Mouse (Mus musculus) lung, postnatal 14 days (tissue): Measurements from ENCODE around the gene Pds5b.
A peak's percentile ranks its signal among the peaks of the same experiment; 100 is the strongest.
"Not testable (repeated sequence)": the region's sequence is repeated elsewhere in the genome, so short reads cannot be mapped to it uniquely, and the experiment has no call there.

Source experiments
- DNase-seq: peaks from one replicate; pipeline ENCODE4 v3.0.0; 2021

Gene Pds5b

DNA sequence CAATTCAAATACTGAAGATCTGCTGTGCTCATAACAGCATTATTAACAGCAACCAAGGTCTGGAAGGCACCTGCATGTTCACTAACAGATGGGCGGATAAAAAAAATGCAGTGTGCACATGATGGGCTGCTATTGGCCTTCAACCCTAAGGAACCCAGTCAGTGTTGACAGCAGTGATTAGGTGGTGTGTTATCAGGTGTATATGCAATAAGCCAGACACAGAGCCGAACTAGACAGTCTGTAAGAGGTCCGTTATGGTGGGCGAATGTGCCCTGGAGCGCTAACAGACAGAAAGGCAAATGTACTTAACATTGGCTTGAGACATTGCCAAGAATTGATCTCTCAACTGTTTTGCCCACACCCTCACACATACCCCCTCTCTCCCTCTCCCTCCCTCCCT is 156.0 kb downstream of the Pds5b start:
- no peak for DNase-seq

- no peak for DNase-seq
Measured at GRCm38 (mm10) chr5:150830718-150831117, 157.2 kb downstream of the Pds5b start.

- no peak for DNase-seq
Measured at GRCm38 (mm10) chr5:150836782-150837181, 163.2 kb downstream of the Pds5b start.

DNA sequence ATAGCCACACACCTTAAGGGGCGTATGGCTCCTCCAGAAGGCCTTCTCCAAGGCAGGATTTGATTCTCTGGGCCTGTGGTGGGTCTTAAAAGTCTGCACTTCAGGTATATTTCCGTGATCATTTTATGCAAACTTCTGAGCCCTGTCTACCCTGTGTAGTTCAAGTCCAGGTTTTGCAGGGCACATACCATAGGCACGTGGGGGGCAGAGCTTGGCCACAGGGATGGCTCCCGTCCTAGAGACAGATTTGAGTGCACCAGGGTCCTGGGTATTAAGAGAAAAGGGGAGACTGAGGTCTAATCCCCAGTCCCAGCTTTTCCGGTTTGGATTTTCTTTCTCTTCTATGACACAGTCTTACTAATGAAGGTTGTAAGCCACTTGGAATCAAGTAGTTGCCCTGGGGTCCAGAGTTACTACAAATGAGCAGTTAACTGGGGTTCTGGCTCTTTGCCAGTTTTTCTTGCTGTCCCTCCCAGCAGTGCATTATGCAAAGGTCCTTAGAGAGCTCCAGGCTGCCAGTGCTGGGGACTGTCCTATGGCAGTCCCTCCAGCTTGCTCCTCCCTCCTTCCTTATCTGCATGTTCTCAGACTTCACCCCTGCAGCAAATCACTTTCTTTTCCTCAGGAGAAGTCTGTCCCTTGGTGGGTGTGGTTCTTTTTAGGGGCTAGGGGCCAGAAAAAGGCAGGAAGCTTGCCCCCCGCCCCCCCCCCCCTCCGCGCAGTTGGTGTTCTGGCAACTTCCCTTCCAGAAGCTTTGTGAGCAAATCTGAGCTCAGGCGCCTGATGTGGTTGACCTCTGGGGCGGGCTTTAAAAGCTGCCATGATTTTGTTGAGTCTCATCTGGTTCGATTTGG is 166.4 kb downstream of the Pds5b start:
- DNase-seq, result peak; percentile 43

- DNase-seq, result peak; percentile 5
Measured at GRCm38 (mm10) chr5:150840596-150840995, 167.1 kb downstream of the Pds5b start.

- DNase-seq, result no peak
Measured at GRCm38 (mm10) chr5:150845961-150846360, 172.4 kb downstream of the Pds5b start.

DNA sequence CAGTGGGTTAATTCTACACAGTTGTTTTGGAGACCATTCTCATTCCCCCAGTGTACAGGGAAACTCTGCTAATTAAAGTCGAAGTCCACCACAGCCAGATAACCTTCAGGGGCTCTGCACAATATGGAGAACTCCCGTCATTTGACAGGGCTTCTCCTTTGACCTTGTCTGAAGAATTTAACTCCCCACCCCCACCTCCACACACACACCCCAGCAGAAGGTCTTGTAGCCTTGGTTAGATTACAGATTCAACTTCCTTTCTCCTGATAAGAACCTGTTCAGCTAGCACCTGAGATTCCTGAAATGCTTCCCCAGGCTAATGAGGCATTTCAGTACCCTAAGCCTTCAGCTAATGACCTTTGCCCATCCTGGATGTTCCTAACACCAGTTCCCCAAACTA is 177.3 kb downstream of the Pds5b start:
- no peak for DNase-seq

GRCm38 (mm10) chr5:150852097-150852496 is 178.6 kb downstream of the Pds5b start:
- DNase-seq, result not testable (repeated sequence)

- no peak for DNase-seq
Measured at GRCm38 (mm10) chr5:150854506-150854905, 181.0 kb downstream of the Pds5b start.

DNA sequence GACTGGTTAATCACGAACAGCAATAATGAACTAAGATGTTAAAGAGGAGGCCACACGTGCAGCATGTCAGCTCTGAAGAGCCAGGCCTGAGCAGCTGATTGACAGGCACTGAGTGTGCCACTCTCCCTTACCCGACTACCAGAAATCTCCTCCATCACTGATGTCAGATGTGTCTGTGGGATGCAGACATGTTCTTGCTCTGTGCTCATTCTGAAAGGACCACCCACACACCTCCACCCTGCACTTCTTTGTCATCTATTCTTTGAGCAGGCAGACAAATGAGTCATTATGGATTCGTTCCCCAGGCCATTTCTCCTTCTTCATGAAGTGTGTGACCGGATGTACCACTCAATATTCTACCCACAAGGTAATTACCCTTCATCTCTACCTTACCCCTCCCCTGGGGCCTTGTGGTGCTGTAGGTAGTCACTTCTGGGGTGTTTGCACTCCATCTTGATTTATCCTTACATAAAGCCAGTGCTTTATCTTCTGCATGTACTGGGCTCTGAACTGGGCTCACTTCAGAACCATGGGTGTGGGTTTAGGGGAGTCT is 186.2 kb downstream of the Pds5b start:
- DNase-seq, result no peak
